ENCODE assay signal across 7 mouse cellular contexts in the genomic region with DNA sequence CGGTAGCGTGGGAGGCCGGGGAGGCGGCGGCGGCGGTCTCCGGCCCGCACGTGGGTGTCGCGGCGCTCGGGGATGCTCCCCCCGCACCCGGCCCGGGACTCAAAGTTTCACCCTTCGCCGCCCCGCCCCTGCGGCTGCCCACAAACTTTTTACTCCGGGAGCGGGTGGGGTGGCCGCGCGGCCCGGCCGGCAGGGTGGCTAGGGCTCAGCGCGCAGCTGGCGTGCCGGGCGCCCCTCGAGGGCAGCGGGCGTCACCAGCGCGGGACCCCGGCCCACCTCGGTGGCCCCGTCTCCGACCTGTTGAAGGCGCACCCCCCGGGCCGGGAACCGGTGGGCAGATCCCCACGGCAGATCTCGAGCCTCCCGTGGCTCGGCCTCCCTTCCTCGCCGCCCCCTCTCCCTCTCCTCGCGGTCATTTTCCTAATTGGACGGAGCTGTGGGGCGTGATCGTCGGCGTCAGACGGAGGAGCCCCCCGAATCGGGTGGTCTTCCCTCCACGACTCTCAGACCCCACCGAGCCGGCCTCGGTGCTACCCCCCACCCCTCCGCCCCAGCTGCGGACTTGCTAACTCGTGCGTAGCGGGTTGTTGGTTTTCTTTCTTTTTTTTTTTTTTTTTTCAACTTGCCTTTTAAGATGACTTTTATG. TPM values are rescaled to one million over a fixed set of nuclear protein-coding genes. Genes with fewer than 3 reads are reported as not detected.
DNase-seq lines count a peak whose midpoint lies in the region; ATAC-seq and TF ChIP-seq lines count a peak whose summit lies in the region.

No protein-coding gene starts in this region.

- intact Hi-C loops in heart, adult 2 months (cut with DNase I): loop anchor here (5.0 to 10.0 kb wide), 2 partner anchors 35 to 188 kb away; no protein-coding TSS in a partner anchor

- 0 out of 2 replicates have a peak, but pooled peaks have one; percentile 12 for ATAC-seq in midbrain, embryonic 16.5 days

- DNase-seq in adrenal gland, adult 2 months: peak; percentile 90
- peak; percentile 79 for DNase-seq in embryonic facial prominence, embryonic 10.5 days (ENCODE audit: low spot score)
- peak; percentile 89 to 91 for DNase-seq in heart, adult 2 months
- peak; percentile 85 for DNase-seq in kidney, adult 18-20 months
- DNase-seq in liver: peak; percentile 68
- DNase-seq in spleen, postnatal 36 days (ENCODE audit: low spot score in 2 of 2): peak; percentile 88

- H3K4me2 ChIP-seq in midbrain, embryonic 16.5 days (ENCODE audit: low read length): peak overlapping the region; percentile 77

- H3K36me3 ChIP-seq in embryonic facial prominence, embryonic 10.5 days (replicated peaks): peaks cover 14% of the 10 kb centered on the region
- peaks cover 4% of the 10 kb centered on the region; the same call in 1 of the 2 replicates for H3K36me3 ChIP-seq in heart, adult 2 months (ENCODE audit: control insufficient read depth, insufficient read depth, low read length)
- H3K36me3 ChIP-seq in midbrain, embryonic 16.5 days (ENCODE audit: control insufficient read depth, insufficient read depth, low read length): no peaks in the 10 kb centered on the region

- peaks cover 4% of the 10 kb centered on the region for H3K79me2 ChIP-seq in heart, adult 2 months (replicated peaks; ENCODE audit: control insufficient read depth, insufficient read depth, low read length)

- TF ChIP-seq EP300 in heart, adult 2 months (IDR thresholded peaks at IDR 0.05; ENCODE audit: insufficient read depth, low read depth, low read length): no peak

- no peaks in the 10 kb centered on the region for H3K9me3 ChIP-seq in embryonic facial prominence, embryonic 10.5 days
- no peaks in the 10 kb centered on the region for H3K9me3 ChIP-seq in midbrain, embryonic 16.5 days (replicated peaks; ENCODE audit: control insufficient read depth, low read length, poor library complexity, severe bottlenecking)

- under 1% methylated on average over 71 of the region's 71 CpGs for WGBS in embryonic facial prominence, embryonic 10.5 days
- 2% methylated on average over 59 of the region's 71 CpGs for WGBS in heart, adult 2 months
- WGBS in midbrain, embryonic 16.5 days: under 1% methylated on average over 40 of the region's 71 CpGs

- peaks cover 56% of the 10 kb centered on the region for H3K4me1 ChIP-seq in embryonic facial prominence, embryonic 10.5 days
- peaks cover 12% of the 10 kb centered on the region for H3K4me1 ChIP-seq in heart, adult 2 months (ENCODE audit: control insufficient read depth, insufficient read depth, low read length)
- H3K4me1 ChIP-seq in midbrain, embryonic 16.5 days (ENCODE audit: control insufficient read depth, insufficient read depth, low read length): peaks cover 33% of the 10 kb centered on the region

- H3K27ac ChIP-seq in embryonic facial prominence, embryonic 10.5 days (replicated peaks): peak overlapping the region; percentile 98
- peak overlapping the region; percentile 88 for H3K27ac ChIP-seq in heart, adult 2 months
- H3K27ac ChIP-seq in midbrain, embryonic 16.5 days (ENCODE audit: low read length): peak overlapping the region; percentile 51

- H3K9ac ChIP-seq in heart, adult 2 months (ENCODE audit: low read depth, low read length): peak overlapping the region; percentile 90
- H3K9ac ChIP-seq in midbrain, embryonic 16.5 days (ENCODE audit: low read depth, low read length): peak overlapping the region; percentile 75

- peak overlapping the region; percentile 92 for H3K4me3 ChIP-seq in embryonic facial prominence, embryonic 10.5 days
- H3K4me3 ChIP-seq in heart, adult 2 months: peak overlapping the region; percentile 79
- peak overlapping the region; percentile 65 for H3K4me3 ChIP-seq in midbrain, embryonic 16.5 days (ENCODE audit: low read depth, low read length)

- TF ChIP-seq POLR2A in heart, adult 2 months (IDR thresholded peaks at IDR 0.05; ENCODE audit: insufficient read depth, low read depth, low read length): peak; percentile 45; the same call in 1 of the 2 replicates

- TF ChIP-seq CTCF in heart, adult 2 months (IDR thresholded peaks at IDR 0.05): no peak; the same call in 1 of the 2 replicates

- no peaks in the 10 kb centered on the region for H3K27me3 ChIP-seq in embryonic facial prominence, embryonic 10.5 days (replicated peaks; ENCODE audit: low read depth, poor library complexity, severe bottlenecking)
- no peaks in the 10 kb centered on the region for H3K27me3 ChIP-seq in heart, adult 2 months (ENCODE audit: control insufficient read depth, insufficient read depth, low read length)
- no peaks in the 10 kb centered on the region for H3K27me3 ChIP-seq in midbrain, embryonic 16.5 days (ENCODE audit: control insufficient read depth, insufficient read depth, low read depth, low read length)

RNA-seq across cellular contexts. Expression of gene Zfp710, which starts 2.5 kb away (rescaled TPM):
- 10 to 100 TPM; 14.0 to 25.5 TPM for total RNA-seq in adrenal gland, adult 2 months (2021)
- polyA plus RNA-seq in adrenal gland, adult 2 months (2012; rRNA removed): 24.1 and 24.8 TPM in 2 replicates
- polyA plus RNA-seq in embryonic facial prominence, embryonic 10.5 days (2016; fragmentation: Nextera tagmentation; extraction: Ambion mirVana): 21.5 and 25.2 TPM in 2 replicates
- total RNA-seq in heart, adult 2 months (2021): 10 to 100 TPM; 26.9 to 32.2 TPM
- 33.4 and 35.5 TPM in 2 replicates for polyA plus RNA-seq in heart, adult 2 months (2012; rRNA removed)
- polyA plus RNA-seq in midbrain, embryonic 16.5 days (2015; fragmentation: Nextera tagmentation; extraction: Ambion mirVana): 15.0 and 15.8 TPM in 2 replicates

Comparison
In these comparisons a context has a peak if more than half of its experiments do, and no peak if none do; other contexts are left out.
1. Peak in every context shown above with its lines: DNase-seq, ATAC-seq, H3K4me3 ChIP-seq and H3K27ac ChIP-seq.